14 mouse cellular contexts compared by ENCODE assay signal in the genomic region with DNA sequence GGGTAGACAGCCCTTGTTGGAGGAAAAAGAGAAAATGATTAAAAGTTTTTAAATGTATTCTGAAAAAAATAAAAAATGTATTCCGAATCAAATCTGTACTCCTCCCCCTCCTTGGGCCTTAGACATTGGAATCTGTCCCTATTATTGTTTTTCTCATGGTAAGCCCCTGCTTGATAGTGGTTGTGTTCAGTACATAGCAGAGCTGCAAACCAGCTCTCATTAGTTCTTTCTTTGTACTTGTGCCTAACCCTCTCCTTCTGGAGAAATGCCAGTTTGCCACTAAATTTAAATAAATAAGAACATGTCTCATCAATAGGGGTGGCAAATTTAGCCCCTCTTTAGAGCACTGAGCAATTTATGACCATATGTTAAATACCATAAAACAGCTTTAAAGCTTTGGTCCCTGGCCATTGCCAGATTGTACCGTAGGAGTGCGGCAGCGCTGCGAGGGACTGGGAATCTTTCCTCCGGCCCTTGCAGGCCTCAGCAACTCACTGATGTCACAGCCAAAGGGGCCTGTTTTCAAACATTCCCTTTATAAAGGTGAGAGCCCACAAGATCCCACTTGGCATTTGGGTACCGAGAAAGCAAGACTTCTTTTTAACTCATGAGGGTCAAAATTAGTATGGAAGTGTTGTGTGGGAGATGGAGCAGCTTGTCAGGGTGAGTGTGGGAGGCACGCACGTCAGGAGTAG. TPM values are rescaled to one million over a fixed set of nuclear protein-coding genes. Genes with fewer than 3 reads are reported as not detected.
DNase-seq lines count a peak whose midpoint lies in the region; ATAC-seq and TF ChIP-seq lines count a peak whose summit lies in the region.
"Had no signal": no experiment of that assay in that cellular context is flagged by ENCODE, and none has a peak within 500 bp of the region (broad histone marks: within the 10 kb centered on the region; RNA-seq: fewer than 3 reads in every experiment).

No protein-coding gene starts in this region.

- no peaks in the 10 kb centered on the region for H3K36me3 ChIP-seq in forebrain, embryonic 15.5 days
- H3K36me3 ChIP-seq in forebrain, embryonic 11.5 days (ENCODE audit: control insufficient read depth, insufficient read depth, low read length), result no peaks in the 10 kb centered on the region
- no peaks in the 10 kb centered on the region for H3K36me3 ChIP-seq in stomach, embryonic 15.5 days
- H3K36me3 ChIP-seq: hindbrain, embryonic 10.5 days; intestine, embryonic 15.5 days; limb, embryonic 10.5 days had no signal

- no peak overlapping the region for H3K4me3 ChIP-seq in forebrain, embryonic 15.5 days
- no peak overlapping the region for H3K4me3 ChIP-seq in forebrain, embryonic 11.5 days (ENCODE audit: low read depth, low read length)
- H3K4me3 ChIP-seq in layer of hippocampus, adult 2 months, result no peak overlapping the region
- H3K4me3 ChIP-seq in stomach, embryonic 15.5 days (replicated peaks), result no peak overlapping the region
- H3K4me3 ChIP-seq: hindbrain, embryonic 10.5 days; intestine, embryonic 15.5 days; limb, embryonic 10.5 days; megakaryocyte, embryonic 14.5 days had no signal

- no peak overlapping the region for H3K9ac ChIP-seq in forebrain, embryonic 15.5 days (replicated peaks)
- no peak overlapping the region for H3K9ac ChIP-seq in forebrain, embryonic 11.5 days (ENCODE audit: low read length)
- H3K9ac ChIP-seq in stomach, embryonic 15.5 days, result no peak overlapping the region
- H3K9ac ChIP-seq: intestine, embryonic 15.5 days had no signal

- no peaks in the 10 kb centered on the region for H3K9me3 ChIP-seq in forebrain, embryonic 15.5 days
- H3K9me3 ChIP-seq in forebrain, embryonic 11.5 days (ENCODE audit: control insufficient read depth, low read length), result no peaks in the 10 kb centered on the region
- no peaks in the 10 kb centered on the region for H3K9me3 ChIP-seq in stomach, embryonic 15.5 days
- H3K9me3 ChIP-seq: hindbrain, embryonic 10.5 days; intestine, embryonic 15.5 days; limb, embryonic 10.5 days; megakaryocyte, embryonic 14.5 days had no signal

- WGBS in forebrain, embryonic 15.5 days, result 32% methylated on average over 9 of the region's 9 CpGs
- WGBS in forebrain, embryonic 11.5 days, result 89% methylated on average over 9 of the region's 9 CpGs
- WGBS in stomach, embryonic 15.5 days, result 67% methylated on average over 9 of the region's 9 CpGs

- no peaks in the 10 kb centered on the region for H3K27me3 ChIP-seq in forebrain, embryonic 15.5 days
- no peaks in the 10 kb centered on the region for H3K27me3 ChIP-seq in forebrain, embryonic 11.5 days (ENCODE audit: control insufficient read depth, insufficient read depth, low read length)
- H3K27me3 ChIP-seq in stomach, embryonic 15.5 days (replicated peaks), result no peaks in the 10 kb centered on the region
- H3K27me3 ChIP-seq: intestine, embryonic 15.5 days; megakaryocyte, embryonic 14.5 days had no signal

- no peak for DNase-seq in forebrain, embryonic 11.5 days (ENCODE audit: low spot score)
- DNase-seq in layer of hippocampus, adult 2 months (ENCODE audit: low spot score in 2 of 2), result peak; percentile 58 to 83
- peak; percentile 32 to 48 for DNase-seq in left cerebral cortex, postnatal 10 days (ENCODE audit: extremely low spot score in 1 of 2, low spot score in 2 of 2)
- no peak for DNase-seq in embryo, embryonic 10 days (ENCODE audit: low spot score)
- no peak for DNase-seq in heart, adult 8-10 months (ENCODE audit: low spot score)
- DNase-seq in lung, postnatal 10 days, result no peak
- DNase-seq: thymus, postnatal 25 days had no signal

- peaks cover 15% of the 10 kb centered on the region for H3K4me1 ChIP-seq in forebrain, embryonic 15.5 days
- H3K4me1 ChIP-seq in forebrain, embryonic 11.5 days (replicated peaks; ENCODE audit: control insufficient read depth, insufficient read depth, low read length), result no peaks in the 10 kb centered on the region
- H3K4me1 ChIP-seq in stomach, embryonic 15.5 days, result no peaks in the 10 kb centered on the region
- H3K4me1 ChIP-seq: intestine, embryonic 15.5 days had no signal

- TF ChIP-seq CTCF in layer of hippocampus, adult 2 months (conservative IDR thresholded peaks at IDR 0.05), result no peak

- intact Hi-C loops in left cerebral cortex, postnatal 10 days (cut with DNase I), result no loop called here

- peak overlapping the region; percentile 46 for H3K27ac ChIP-seq in forebrain, embryonic 15.5 days (replicated peaks)
- H3K27ac ChIP-seq in forebrain, embryonic 11.5 days (ENCODE audit: low read depth, low read length), result no peak overlapping the region
- peak overlapping the region; percentile 87 for H3K27ac ChIP-seq in layer of hippocampus, adult 2 months
- H3K27ac ChIP-seq in stomach, embryonic 15.5 days, result peak overlapping the region; percentile 44; the same call in 1 of the 2 replicates
- H3K27ac ChIP-seq: hindbrain, embryonic 10.5 days; intestine, embryonic 15.5 days; limb, embryonic 10.5 days had no signal

- ATAC-seq in forebrain, embryonic 15.5 days (replicated peaks), result peak; percentile 61; the same call in 1 of the 2 replicates
- ATAC-seq in forebrain, embryonic 11.5 days (replicated peaks; ENCODE audit: low FRiP score), result no peak
- no peak for ATAC-seq in stomach, embryonic 15.5 days (ENCODE audit: insufficient read depth, low FRiP score, low read depth)
- ATAC-seq: intestine, embryonic 15.5 days had no signal

- no peak overlapping the region for H3K4me2 ChIP-seq in forebrain, embryonic 15.5 days (replicated peaks)
- no peak overlapping the region for H3K4me2 ChIP-seq in forebrain, embryonic 11.5 days (ENCODE audit: low read depth, low read length, severe bottlenecking)
- H3K4me2 ChIP-seq in stomach, embryonic 15.5 days, result no peak overlapping the region
- H3K4me2 ChIP-seq: heart, embryonic 11.5 days; intestine, embryonic 15.5 days had no signal

RNA-seq across cellular contexts. Expression of a gene that starts 52.9 kb away (rescaled TPM):
- 46.9 and 55.1 TPM in 2 replicates for polyA plus RNA-seq in forebrain, embryonic 15.5 days (2015; fragmentation: Nextera tagmentation; extraction: Ambion mirVana)
- polyA plus RNA-seq in forebrain, embryonic 11.5 days (2014; fragmentation: Nextera tagmentation; extraction: Ambion mirVana), result 38.9 and 39.1 TPM in 2 replicates
- total RNA-seq in layer of hippocampus, adult 2 months (2021), result 10 to 100 TPM; 49.3 to 50.4 TPM
- total RNA-seq in left cerebral cortex, postnatal 10 days (2021), result 10 to 100 TPM; 40.5 to 48.7 TPM
- 58.2 and 66.8 TPM in 2 replicates for polyA plus RNA-seq in stomach, embryonic 15.5 days (2015; fragmentation: Nextera tagmentation; extraction: Ambion mirVana)
- 10 to 100 TPM; 31.2 to 35.8 (median 35.0) TPM for total RNA-seq in heart, adult 8-10 months (2022)

RNA-seq across cellular contexts. Expression of a gene that starts 53.0 kb away (rescaled TPM):
- polyA plus RNA-seq in forebrain, embryonic 15.5 days (2015; fragmentation: Nextera tagmentation; extraction: Ambion mirVana), result 1.4 and 2.4 TPM in 2 replicates
- polyA plus RNA-seq in forebrain, embryonic 11.5 days (2014; fragmentation: Nextera tagmentation; extraction: Ambion mirVana), result 3.2 and 3.4 TPM in 2 replicates
- total RNA-seq in layer of hippocampus, adult 2 months (2021), result 1 to 10 TPM; 4.0 to 4.4 TPM
- 1 to 10 TPM; 2.1 to 2.5 TPM for total RNA-seq in left cerebral cortex, postnatal 10 days (2021)
- polyA plus RNA-seq in stomach, embryonic 15.5 days (2015; fragmentation: Nextera tagmentation; extraction: Ambion mirVana), result 8.0 TPM in 2 replicates
- total RNA-seq in heart, adult 8-10 months (2022), result 1 to 10 TPM; 3.5 to 5.3 (median 4.3) TPM

Comparison
In these comparisons a context has a peak if more than half of its experiments do, and no peak if none do; other contexts are left out.
1. DNase-seq: peak in layer of hippocampus, adult 2 months (2 of 2) and left cerebral cortex, postnatal 10 days (2 of 2); none in forebrain, embryonic 11.5 days (single experiment), embryo, embryonic 10 days (single experiment), heart, adult 8-10 months (single experiment) and lung, postnatal 10 days (single experiment).